Mouse (Mus musculus) heart, embryonic 16.5 days (tissue): Measurements from ENCODE around the gene Rab11fip2. TPM values are rescaled to one million over a fixed set of nuclear protein-coding genes. Genes with fewer than 3 reads are reported as not detected.

Experiments
- ATAC-seq: fragments of 200-750 bp; cut with Nextera tagmentation; replicated peaks from 2 replicates; pipeline ENCODE4 v1.8.0; 2017; ENCODE audit warnings: moderate number of reproducible peaks; ENCODE audit not compliant: insufficient read depth, low FRiP score; ENCODE audit errors: extremely low read depth
- H3K27ac ChIP-seq: fragments of 300-500 bp; sonication (generic); 2 replicates; pipeline ENCODE4 v1.5.1; 2014; ENCODE audit warnings: mild to moderate bottlenecking, low read length, control low read depth, moderate library complexity
- H3K27me3 ChIP-seq: fragments of 300-500 bp; sonication (generic); 2 replicates; pipeline ENCODE4 v1.6.1; 2014; ENCODE audit warnings: low read length, mixed read lengths; ENCODE audit not compliant: control insufficient read depth, insufficient read depth
- H3K36me3 ChIP-seq: fragments of 300-500 bp; sonication (generic); 2 replicates; pipeline ENCODE4 v1.6.1; 2014; ENCODE audit not compliant: control insufficient read depth, insufficient read depth
- H3K4me1 ChIP-seq: fragments of 300-500 bp; sonication (generic); 2 replicates; pipeline ENCODE4 v1.6.1; 2014; ENCODE audit warnings: low read length, mixed read lengths; ENCODE audit not compliant: control insufficient read depth, insufficient read depth
- H3K4me2 ChIP-seq: fragments of 300-500 bp; sonication (generic); 2 replicates; pipeline ENCODE4 v1.6.1; 2014; ENCODE audit warnings: low read depth, mild to moderate bottlenecking, control low read depth, low read length
- H3K4me3 ChIP-seq: fragments of 300-500 bp; sonication (generic); 2 replicates; pipeline ENCODE4 v1.5.1; 2014; ENCODE audit warnings: mild to moderate bottlenecking, control low read depth, low read length
- H3K9ac ChIP-seq: fragments of 300-500 bp; sonication (generic); 2 replicates; pipeline ENCODE4 v1.6.1; 2014; ENCODE audit warnings: low read length, control low read depth
- H3K9me3 ChIP-seq: fragments of 300-500 bp; sonication (generic); replicated peaks from 2 replicates; pipeline ENCODE4 v1.6.1; 2016; ENCODE audit warnings: low read length; ENCODE audit not compliant: control insufficient read depth
- WGBS: fragments of 180-500 bp; shearing (Covaris S2); extraction: QIAGEN DNeasy Blood & Tissue Kit; methylation state at CpG from one replicate; pipeline ENCODE4 v1.1.7; 2014; 5-methylcytosine and 5-hydroxymethylcytosine counted together
- polyA plus RNA-seq: library from polyadenylated mRNA; unstranded; fragments of >200 nt; fragmentation: Nextera tagmentation; extraction: Ambion mirVana; gene quantifications from 2 replicates; pipeline ENCODE4 v1.2.1, GENCODE M21; 2015

The Rab11fip2 gene
- polyA plus RNA-seq, 1 experiment from 2014 or later: 1.8 TPM

- Histone ChIP-seq H3K9me3 (no peaks in the 10 kb centered on the region), H3K4me3 (no peak overlapping the region), H3K27me3 (no peaks in the 10 kb centered on the region), H3K27ac (no peak overlapping the region), H3K9ac (no peak overlapping the region), H3K36me3 (no peaks in the 10 kb centered on the region), H3K4me1 (no peaks in the 10 kb centered on the region), H3K4me2 (no peak overlapping the region)
- ATAC-seq: no peak
- 74% methylated on average over 2 of the region's 2 CpGs for WGBS
These were observed 58.2 kb downstream of the Rab11fip2 start for GRCm38 (mm10) chr19:59885301-59885700.

GRCm38 (mm10) chr19:59877238-59877637 lies 66.2 kb downstream of the Rab11fip2 start:
- Histone ChIP-seq H3K27ac (no peak overlapping the region), H3K27me3 (no peaks in the 10 kb centered on the region), H3K4me1 (no peaks in the 10 kb centered on the region), H3K4me2 (no peak overlapping the region), H3K9me3 (no peaks in the 10 kb centered on the region), H3K36me3 (no peaks in the 10 kb centered on the region), H3K9ac (no peak overlapping the region), H3K4me3 (no peak overlapping the region)
- no peak for ATAC-seq
- 84% methylated on average over 2 of the region's 2 CpGs for WGBS

- ATAC-seq: no peak
- Histone ChIP-seq H3K4me1 (no peaks in the 10 kb centered on the region), H3K27me3 (no peaks in the 10 kb centered on the region), H3K4me3 (no peak overlapping the region), H3K9ac (no peak overlapping the region), H3K36me3 (no peaks in the 10 kb centered on the region), H3K4me2 (no peak overlapping the region), H3K9me3 (no peaks in the 10 kb centered on the region), H3K27ac (no peak overlapping the region)
- 84% methylated on average over 9 of the region's 9 CpGs for WGBS
These were observed 76.8 kb downstream of the Rab11fip2 start for GRCm38 (mm10) chr19:59866666-59867065.

GRCm38 (mm10) chr19:59862423-59862822 lies 81.0 kb downstream of the Rab11fip2 start:
- H3K9me3 ChIP-seq: no peaks in the 10 kb centered on the region
- H3K4me3 ChIP-seq: no peak overlapping the region
- H3K4me1 ChIP-seq: peaks cover under 1% of the 10 kb centered on the region
- no peak for ATAC-seq
- H3K9ac ChIP-seq: no peak overlapping the region
- H3K27ac ChIP-seq: no peak overlapping the region
- H3K36me3 ChIP-seq: no peaks in the 10 kb centered on the region
- no peak overlapping the region for H3K4me2 ChIP-seq
- H3K27me3 ChIP-seq: no peaks in the 10 kb centered on the region

GRCm38 (mm10) chr19:59860799-59861198 lies 82.7 kb downstream of the Rab11fip2 start:
- Histone ChIP-seq H3K27me3 (no peaks in the 10 kb centered on the region), H3K9ac (no peak overlapping the region), H3K9me3 (no peaks in the 10 kb centered on the region), H3K36me3 (no peaks in the 10 kb centered on the region), H3K4me3 (no peak overlapping the region), H3K4me2 (no peak overlapping the region), H3K27ac (no peak overlapping the region), H3K4me1 (peaks cover 3% of the 10 kb centered on the region)
- 70% methylated on average over 3 of the region's 3 CpGs for WGBS
- ATAC-seq: no peak

GRCm38 (mm10) chr19:59853061-59853460 lies 90.4 kb downstream of the Rab11fip2 start:
- H3K9ac ChIP-seq: no peak overlapping the region
- H3K4me3 ChIP-seq: no peak overlapping the region
- no peaks in the 10 kb centered on the region for H3K27me3 ChIP-seq
- no peaks in the 10 kb centered on the region for H3K9me3 ChIP-seq
- H3K27ac ChIP-seq: no peak overlapping the region
- 65% methylated on average over 3 of the region's 3 CpGs for WGBS
- no peak for ATAC-seq
- H3K36me3 ChIP-seq: no peaks in the 10 kb centered on the region
- H3K4me1 ChIP-seq: peaks cover 3% of the 10 kb centered on the region
- no peak overlapping the region for H3K4me2 ChIP-seq
